In genomic region chr19:32484941-32485660, GRCm38 (mm10) we compare ENCODE assay signal across 8 mouse cellular contexts. TPM values are rescaled to one million over a fixed set of nuclear protein-coding genes. Genes with fewer than 3 reads are reported as not detected.
A peak's percentile ranks its signal among the peaks of the same experiment; 100 is the strongest.
DNase-seq lines count a peak whose midpoint lies in the region; ATAC-seq and TF ChIP-seq lines count a peak whose summit lies in the region.

No protein-coding gene starts in this region.

- no peak for TF ChIP-seq CTCF in E14TG2a.4 (conservative IDR thresholded peaks at IDR 0.05; ENCODE audit: low read length)

- H3K4me2 ChIP-seq in heart, embryonic 11.5 days = peak overlapping the region; percentile 82
- peak overlapping the region; percentile 79 for H3K4me2 ChIP-seq in forebrain, embryonic 13.5 days
- H3K4me2 ChIP-seq in liver, embryonic 16.5 days (ENCODE audit: low read depth, low read length) = peak overlapping the region; percentile 69

- peaks cover 16% of the 10 kb centered on the region for H3K4me1 ChIP-seq in heart, embryonic 11.5 days (ENCODE audit: control insufficient read depth, insufficient read depth, low read length)
- peaks cover 25% of the 10 kb centered on the region for H3K4me1 ChIP-seq in E14TG2a.4 (replicated peaks; ENCODE audit: low read depth, low read length)
- peaks cover 23% of the 10 kb centered on the region for H3K4me1 ChIP-seq in forebrain, embryonic 13.5 days
- H3K4me1 ChIP-seq in liver, embryonic 16.5 days (ENCODE audit: control insufficient read depth, low read depth, low read length) = peaks cover 38% of the 10 kb centered on the region

- no peak for ATAC-seq in heart, embryonic 11.5 days (replicated peaks; ENCODE audit: insufficient number of reproducible peaks, low FRiP score, low TSS enrichment)
- peak; percentile 3 for ATAC-seq in forebrain, embryonic 13.5 days
- ATAC-seq in liver, embryonic 16.5 days (ENCODE audit: low read depth) = no peak

- intact Hi-C loops in left cerebral cortex, postnatal 14 days (cut with DNase I) = loop anchor here (5.0 kb wide), 1 partner anchor 98 kb away; the partner anchor contains the start of gene Sgms1

- H3K9ac ChIP-seq in heart, embryonic 11.5 days (ENCODE audit: low read depth, low read length) = peak overlapping the region; percentile 78
- H3K9ac ChIP-seq in forebrain, embryonic 13.5 days = peak overlapping the region; percentile 78
- peak overlapping the region; percentile 88 for H3K9ac ChIP-seq in liver, embryonic 16.5 days (ENCODE audit: low read depth, low read length)

- 17% methylated on average over 13 of the region's 13 CpGs for WGBS in heart, embryonic 11.5 days (ENCODE audit: insufficient replicate concordance)
- 17% methylated on average over 13 of the region's 13 CpGs for WGBS in forebrain, embryonic 13.5 days
- WGBS in liver, embryonic 16.5 days (ENCODE audit: insufficient replicate concordance) = 13% methylated on average over 13 of the region's 13 CpGs

- H3K27ac ChIP-seq in heart, embryonic 11.5 days (ENCODE audit: low read depth, low read length) = peak overlapping the region; percentile 85
- peak overlapping the region; percentile 90 for H3K27ac ChIP-seq in forebrain, embryonic 13.5 days
- peak overlapping the region; percentile 95 for H3K27ac ChIP-seq in liver, embryonic 16.5 days (ENCODE audit: low read length)

- no peaks in the 10 kb centered on the region for H3K27me3 ChIP-seq in heart, embryonic 11.5 days (ENCODE audit: control insufficient read depth, insufficient read depth, low read length)
- H3K27me3 ChIP-seq in E14TG2a.4 (ENCODE audit: insufficient read depth, low read length) = peaks cover 12% of the 10 kb centered on the region
- H3K27me3 ChIP-seq in forebrain, embryonic 13.5 days = no peaks in the 10 kb centered on the region
- H3K27me3 ChIP-seq in liver, embryonic 16.5 days (ENCODE audit: control insufficient read depth, insufficient read depth, low read depth, low read length) = no peaks in the 10 kb centered on the region

- peak overlapping the region; percentile 66 for H3K4me3 ChIP-seq in heart, embryonic 11.5 days (ENCODE audit: low read depth, low read length)
- H3K4me3 ChIP-seq in E14TG2a.4 (replicated peaks; ENCODE audit: low read length) = peak overlapping the region; percentile 89
- peak overlapping the region; percentile 75 for H3K4me3 ChIP-seq in forebrain, embryonic 13.5 days
- H3K4me3 ChIP-seq in liver, embryonic 16.5 days (ENCODE audit: low read depth, low read length) = peak overlapping the region; percentile 89

- no peaks in the 10 kb centered on the region for H3K9me3 ChIP-seq in heart, embryonic 11.5 days (replicated peaks; ENCODE audit: control insufficient read depth, low read length)
- no peaks in the 10 kb centered on the region for H3K9me3 ChIP-seq in E14TG2a.4 (ENCODE audit: low read length)
- no peaks in the 10 kb centered on the region for H3K9me3 ChIP-seq in forebrain, embryonic 13.5 days (replicated peaks)
- H3K9me3 ChIP-seq in liver, embryonic 16.5 days (replicated peaks; ENCODE audit: control insufficient read depth, low read length) = no peaks in the 10 kb centered on the region

- H3K36me3 ChIP-seq in heart, embryonic 11.5 days (ENCODE audit: control insufficient read depth, insufficient read depth, low read length) = no peaks in the 10 kb centered on the region
- H3K36me3 ChIP-seq in E14TG2a.4 (ENCODE audit: insufficient read depth, low read length) = 0 out of 2 replicates have a peak, but pooled peaks cover 2% of the 10 kb centered on the region
- H3K36me3 ChIP-seq in forebrain, embryonic 13.5 days (ENCODE audit: poor library complexity, severe bottlenecking) = no peaks in the 10 kb centered on the region
- H3K36me3 ChIP-seq in liver, embryonic 16.5 days (ENCODE audit: control insufficient read depth, insufficient read depth) = no peaks in the 10 kb centered on the region

- no peak for DNase-seq in heart, adult 9 months (ENCODE audit: low spot score in 2 of 2)
- DNase-seq in left cerebral cortex, postnatal 14 days (ENCODE audit: low spot score in 2 of 2) = no peak
- no peak for DNase-seq in frontal cortex, postnatal 10 days (ENCODE audit: low spot score in 2 of 2)
- DNase-seq in testis, postnatal 10 days (ENCODE audit: low spot score) = no peak

RNA-seq across cellular contexts. Expression of gene Minpp1, which starts 0.5 kb away (rescaled TPM):
- polyA plus RNA-seq in heart, embryonic 11.5 days (2014; fragmentation: Nextera tagmentation; extraction: Ambion mirVana) = 74.3 and 77.0 TPM in 2 replicates
- polyA plus RNA-seq in forebrain, embryonic 13.5 days (2015; fragmentation: Nextera tagmentation; extraction: Ambion mirVana) = 38.6 and 43.6 TPM in 2 replicates
- polyA plus RNA-seq in liver, embryonic 16.5 days (2015; fragmentation: Nextera tagmentation; extraction: Ambion mirVana) = 69.7 and 71.3 TPM in 2 replicates
- 10 to 100 TPM; 66.8 to 70.2 TPM for total RNA-seq in left cerebral cortex, postnatal 14 days (2021)

RNA-seq across cellular contexts. Expression of gene Rpl9-ps6, which starts 18.7 kb away (rescaled TPM):
- 83.5 and 91.5 TPM in 2 replicates for polyA plus RNA-seq in heart, embryonic 11.5 days (2014; fragmentation: Nextera tagmentation; extraction: Ambion mirVana)
- 98.9 and 101 TPM in 2 replicates for polyA plus RNA-seq in forebrain, embryonic 13.5 days (2015; fragmentation: Nextera tagmentation; extraction: Ambion mirVana)
- 34.8 and 54.9 TPM in 2 replicates for polyA plus RNA-seq in liver, embryonic 16.5 days (2015; fragmentation: Nextera tagmentation; extraction: Ambion mirVana)
- 10 to 100 TPM; 21.6 to 24.0 TPM for total RNA-seq in left cerebral cortex, postnatal 14 days (2021)
